Mouse (Mus musculus): ENCODE data around the gene 0610040J01Rik.

GRCm38 (mm10) chr5:63941891-63942290, 129.7 kb downstream of the 0610040J01Rik start:
- TF ChIP-seq CTCF (IDR thresholded peaks at IDR 0.05; ENCODE audit: low read depth) = no peak
- TF ChIP-seq EP300 (IDR thresholded peaks at IDR 0.05; ENCODE audit: low read depth) = no peak

Measured in heart, postnatal 0 days (tissue).